Mouse (Mus musculus): ENCODE measurements at regions not wholly inside any gene's neighbourhood (a gene's known extent, or its start where the extent isn't known, plus 50 kb on each side); places are given as distances from the start of the nearest gene placed in this dataset.

GRCm38 (mm10) chrX:167088930-167089329 is 120.2 kb downstream of the Tmsb4x start:
- H3K4me2 ChIP-seq = no peak overlapping the region
- no peak overlapping the region for H3K9ac ChIP-seq
- H3K36me3 ChIP-seq (ENCODE audit: poor library complexity, severe bottlenecking) = no peaks in the 10 kb centered on the region
- H3K4me1 ChIP-seq = no peaks in the 10 kb centered on the region
- ATAC-seq = no peak
- no peaks in the 10 kb centered on the region for H3K9me3 ChIP-seq (replicated peaks)
- H3K27me3 ChIP-seq = peaks cover 8% of the 10 kb centered on the region; the same call in 1 of the 2 replicates
- WGBS = 71% methylated on average over 3 of the region's 3 CpGs
- H3K27ac ChIP-seq = no peak overlapping the region
- H3K4me3 ChIP-seq = no peak overlapping the region

- 59% methylated on average over 2 of the region's 2 CpGs for WGBS
- no peak overlapping the region for H3K4me2 ChIP-seq
- H3K4me3 ChIP-seq = no peak overlapping the region
- ATAC-seq = no peak
- no peaks in the 10 kb centered on the region for H3K9me3 ChIP-seq (replicated peaks)
- no peaks in the 10 kb centered on the region for H3K4me1 ChIP-seq
- no peaks in the 10 kb centered on the region for H3K36me3 ChIP-seq (ENCODE audit: poor library complexity, severe bottlenecking)
- no peak overlapping the region for H3K9ac ChIP-seq
- H3K27ac ChIP-seq = no peak overlapping the region
- H3K27me3 ChIP-seq = peaks cover 8% of the 10 kb centered on the region; the same call in 1 of the 2 replicates
Measured at GRCm38 (mm10) chrX:167088438-167088837, 120.7 kb downstream of the Tmsb4x start.

- ATAC-seq = no peak
- 61% methylated on average over 3 of the region's 3 CpGs for WGBS
- Histone ChIP-seq H3K4me2 (no peak overlapping the region), H3K27ac (no peak overlapping the region), H3K9me3 (replicated peaks) (no peaks in the 10 kb centered on the region), H3K36me3 (ENCODE audit: poor library complexity, severe bottlenecking) (no peaks in the 10 kb centered on the region), H3K9ac (no peak overlapping the region), H3K4me1 (no peaks in the 10 kb centered on the region), H3K27me3 (no peaks in the 10 kb centered on the region), H3K4me3 (no peak overlapping the region)
Measured at GRCm38 (mm10) chrX:167080821-167081220, 128.3 kb downstream of the Tmsb4x start.

DNA sequence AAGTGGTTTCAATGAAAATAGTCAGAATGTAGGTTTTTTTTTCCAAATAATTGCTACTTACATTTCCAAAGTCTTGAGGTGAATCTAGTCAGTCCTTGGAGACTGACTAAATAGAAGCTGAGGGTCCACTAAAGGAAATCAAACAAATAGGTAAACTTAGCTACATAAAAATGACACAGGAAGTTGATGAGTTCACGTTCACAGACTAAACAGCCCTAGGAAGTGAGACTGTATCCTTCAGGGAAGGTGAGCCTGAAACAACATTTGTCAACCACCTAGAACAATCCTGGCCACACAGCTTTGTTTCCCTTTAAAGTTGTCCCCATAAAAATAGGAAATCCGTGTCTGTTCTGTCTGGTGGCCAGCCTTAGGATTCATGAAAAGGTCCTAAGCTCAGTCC is 140.0 kb downstream of the Tmsb4x start:
- WGBS = 72% methylated on average over 2 of the region's 2 CpGs
- H3K27me3 ChIP-seq = peaks cover 11% of the 10 kb centered on the region; the same call in 1 of the 2 replicates
- no peak for ATAC-seq
- H3K4me3 ChIP-seq = no peak overlapping the region
- H3K27ac ChIP-seq = no peak overlapping the region
- H3K9ac ChIP-seq = no peak overlapping the region
- H3K9me3 ChIP-seq (replicated peaks) = no peaks in the 10 kb centered on the region
- no peak overlapping the region for H3K4me2 ChIP-seq
- no peaks in the 10 kb centered on the region for H3K36me3 ChIP-seq (ENCODE audit: poor library complexity, severe bottlenecking)
- H3K4me1 ChIP-seq = no peaks in the 10 kb centered on the region

GRCm38 (mm10) chrX:167067918-167068317 is 141.2 kb downstream of the Tmsb4x start:
- H3K27me3 ChIP-seq = peaks cover 11% of the 10 kb centered on the region; the same call in 1 of the 2 replicates
- no peaks in the 10 kb centered on the region for H3K36me3 ChIP-seq (ENCODE audit: poor library complexity, severe bottlenecking)
- H3K27ac ChIP-seq = no peak overlapping the region
- ATAC-seq = no peak
- H3K9ac ChIP-seq = no peak overlapping the region
- 87% methylated on average over 3 of the region's 3 CpGs for WGBS
- no peak overlapping the region for H3K4me2 ChIP-seq
- no peak overlapping the region for H3K4me3 ChIP-seq
- no peaks in the 10 kb centered on the region for H3K9me3 ChIP-seq (replicated peaks)
- no peaks in the 10 kb centered on the region for H3K4me1 ChIP-seq

GRCm38 (mm10) chrX:167063881-167064280 is 145.2 kb downstream of the Tmsb4x start:
- WGBS = 55% methylated on average over 4 of the region's 4 CpGs
- peaks cover 14% of the 10 kb centered on the region; the same call in 1 of the 2 replicates for H3K27me3 ChIP-seq
- no peak overlapping the region for H3K4me2 ChIP-seq
- no peaks in the 10 kb centered on the region for H3K9me3 ChIP-seq (replicated peaks)
- H3K4me1 ChIP-seq = no peaks in the 10 kb centered on the region
- no peak overlapping the region for H3K9ac ChIP-seq
- no peak overlapping the region for H3K4me3 ChIP-seq
- no peak overlapping the region for H3K27ac ChIP-seq
- no peaks in the 10 kb centered on the region for H3K36me3 ChIP-seq (ENCODE audit: poor library complexity, severe bottlenecking)
- no peak; the same call in 1 of the 2 replicates for ATAC-seq

DNA sequence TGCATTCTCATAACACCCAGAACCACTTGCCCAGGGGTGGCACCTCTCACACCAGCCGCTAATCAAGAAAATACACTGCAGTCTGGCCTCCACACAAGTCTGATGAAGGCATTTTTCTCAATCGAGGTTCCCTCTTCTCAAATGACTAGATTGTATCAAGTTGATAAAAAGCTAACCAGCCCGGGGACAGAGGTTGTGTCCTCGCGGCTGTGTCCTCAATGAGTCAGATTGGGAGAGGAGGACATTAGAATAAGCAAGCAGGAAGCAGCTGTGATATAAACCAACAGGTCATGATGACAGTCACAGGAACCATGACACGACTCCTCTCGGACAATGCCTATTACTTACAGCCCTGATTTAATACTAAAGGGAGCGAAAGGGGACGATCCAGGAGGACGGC is 156.7 kb downstream of the Tmsb4x start:
- WGBS = 89% methylated on average over 10 of the region's 10 CpGs
- peaks cover 4% of the 10 kb centered on the region; the same call in 1 of the 2 replicates for H3K27me3 ChIP-seq

GRCm38 (mm10) chrX:167050066-167050465 is 159.0 kb downstream of the Tmsb4x start:
- 75% methylated on average over 4 of the region's 4 CpGs for WGBS
- no peak for ATAC-seq
- H3K4me3 ChIP-seq = no peak overlapping the region
- 0 out of 2 replicates have a peak, but pooled peaks cover 5% of the 10 kb centered on the region for H3K4me1 ChIP-seq
- H3K27ac ChIP-seq = no peak overlapping the region
- no peak overlapping the region for H3K4me2 ChIP-seq
- H3K27me3 ChIP-seq = no peaks in the 10 kb centered on the region; the same call in 1 of the 2 replicates
- no peak overlapping the region for H3K9ac ChIP-seq
- H3K9me3 ChIP-seq (replicated peaks) = no peaks in the 10 kb centered on the region
- H3K36me3 ChIP-seq (ENCODE audit: poor library complexity, severe bottlenecking) = no peaks in the 10 kb centered on the region

More for the DNA sequence above, 156.7 kb downstream of the Tmsb4x start:
- Histone ChIP-seq H3K27ac (no peak overlapping the region), H3K4me3 (no peak overlapping the region), H3K4me1 (0 out of 2 replicates have a peak, but pooled peaks cover 5% of the 10 kb centered on the region), H3K36me3 (ENCODE audit: poor library complexity, severe bottlenecking) (no peaks in the 10 kb centered on the region), H3K9me3 (replicated peaks) (no peaks in the 10 kb centered on the region), H3K4me2 (no peak overlapping the region), H3K9ac (no peak overlapping the region)
- ATAC-seq = no peak

DNA sequence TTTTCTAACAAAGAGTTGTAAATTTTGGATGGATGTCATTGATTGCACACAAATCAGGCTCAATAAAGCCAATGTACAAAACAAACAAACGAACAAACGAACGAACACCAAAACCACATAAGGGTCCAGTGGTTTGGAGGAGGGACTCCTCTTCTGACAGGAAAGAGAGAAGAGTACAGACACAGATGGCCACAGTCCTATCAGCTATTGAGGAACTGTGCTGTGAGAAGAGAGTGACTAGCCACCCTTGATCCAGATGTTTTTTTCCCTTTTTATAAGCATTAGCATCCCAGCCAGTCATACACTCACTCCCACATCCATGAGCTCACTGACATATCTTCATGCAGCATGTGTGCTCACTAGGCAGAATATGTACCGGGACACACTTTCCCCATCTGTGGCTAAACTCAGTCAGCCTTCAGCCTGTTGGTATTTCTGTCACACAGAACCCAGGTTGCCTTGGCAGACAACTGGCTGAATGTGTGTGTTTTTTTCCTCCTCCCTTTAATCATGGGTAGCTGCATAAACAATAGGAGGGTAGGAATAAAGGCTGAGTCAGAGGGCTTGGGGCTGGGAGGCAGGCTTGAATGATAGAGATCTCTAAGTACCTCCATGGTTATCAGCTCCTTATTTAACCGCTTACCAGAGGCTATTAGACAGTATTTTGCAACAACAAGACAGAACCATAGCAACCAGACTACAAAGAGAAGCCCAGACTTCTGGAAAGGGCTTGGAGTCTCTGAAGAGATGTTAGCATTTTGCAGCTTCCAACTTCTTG is 159.7 kb downstream of the Tmsb4x start:
- no peaks in the 10 kb centered on the region for H3K9me3 ChIP-seq (replicated peaks)
- H3K4me1 ChIP-seq = 0 out of 2 replicates have a peak, but pooled peaks cover 5% of the 10 kb centered on the region
- H3K9ac ChIP-seq = no peak overlapping the region
- H3K36me3 ChIP-seq (ENCODE audit: poor library complexity, severe bottlenecking) = no peaks in the 10 kb centered on the region
- no peaks in the 10 kb centered on the region; the same call in 1 of the 2 replicates for H3K27me3 ChIP-seq
- 70% methylated on average over 5 of the region's 5 CpGs for WGBS
- no peak overlapping the region for H3K4me2 ChIP-seq
- ATAC-seq = no peak
- no peak overlapping the region for H3K27ac ChIP-seq
- no peak overlapping the region for H3K4me3 ChIP-seq

DNA sequence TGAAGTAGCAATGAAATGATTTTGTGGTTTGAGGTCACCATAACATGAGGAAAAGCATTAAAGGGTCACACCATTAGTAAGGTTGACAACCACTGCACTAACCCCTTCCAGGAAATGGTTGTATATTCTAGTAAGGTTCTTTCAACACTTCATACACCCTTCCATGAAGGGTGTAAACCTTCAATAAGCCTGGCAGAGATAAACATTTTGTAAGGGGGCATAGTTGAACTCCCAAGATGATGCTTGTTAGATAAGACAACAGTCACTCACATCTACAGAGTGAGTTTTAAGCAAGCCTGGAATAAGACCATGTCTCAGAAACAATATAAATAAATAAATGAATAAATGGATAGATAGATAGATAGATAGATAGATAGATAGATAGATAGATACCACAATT is 171.1 kb downstream of the Tmsb4x start:
- no peak overlapping the region for H3K9ac ChIP-seq
- H3K4me1 ChIP-seq = no peaks in the 10 kb centered on the region
- no peaks in the 10 kb centered on the region for H3K36me3 ChIP-seq (ENCODE audit: poor library complexity, severe bottlenecking)
- ATAC-seq = no peak
- H3K9me3 ChIP-seq (replicated peaks) = no peaks in the 10 kb centered on the region
- no peak overlapping the region for H3K4me3 ChIP-seq
- no peak overlapping the region for H3K4me2 ChIP-seq
- no peak overlapping the region for H3K27ac ChIP-seq
- peaks cover 9% of the 10 kb centered on the region; the same call in 1 of the 2 replicates for H3K27me3 ChIP-seq

DNA sequence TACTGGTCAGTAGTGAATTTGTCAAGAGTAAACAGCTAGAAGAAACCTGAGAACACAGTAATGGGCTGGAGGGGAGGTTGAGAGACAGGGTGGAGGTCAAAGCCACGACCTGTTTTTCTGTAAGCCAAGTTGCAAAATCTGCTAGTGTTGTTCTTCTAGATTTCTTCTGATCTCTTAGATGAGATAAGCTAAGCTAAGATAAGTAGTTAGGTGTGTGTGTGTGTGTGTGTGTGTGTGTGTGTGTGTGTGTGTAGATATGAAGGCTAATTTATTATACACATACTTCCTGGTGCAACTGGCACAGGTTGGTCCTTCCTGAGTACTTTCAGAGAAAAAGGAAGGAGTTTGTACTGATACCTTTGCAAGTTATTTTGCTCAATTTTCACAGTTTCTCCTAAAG is 172.8 kb downstream of the Tmsb4x start:
- Histone ChIP-seq H3K36me3 (ENCODE audit: poor library complexity, severe bottlenecking) (no peaks in the 10 kb centered on the region), H3K4me1 (no peaks in the 10 kb centered on the region), H3K9me3 (replicated peaks) (no peaks in the 10 kb centered on the region), H3K9ac (no peak overlapping the region), H3K27me3 (peaks cover 20% of the 10 kb centered on the region; the same call in 1 of the 2 replicates), H3K27ac (no peak overlapping the region), H3K4me2 (no peak overlapping the region), H3K4me3 (no peak overlapping the region)
- 50% methylated on average over 1 of the region's 1 CpGs for WGBS
- no peak for ATAC-seq

DNA sequence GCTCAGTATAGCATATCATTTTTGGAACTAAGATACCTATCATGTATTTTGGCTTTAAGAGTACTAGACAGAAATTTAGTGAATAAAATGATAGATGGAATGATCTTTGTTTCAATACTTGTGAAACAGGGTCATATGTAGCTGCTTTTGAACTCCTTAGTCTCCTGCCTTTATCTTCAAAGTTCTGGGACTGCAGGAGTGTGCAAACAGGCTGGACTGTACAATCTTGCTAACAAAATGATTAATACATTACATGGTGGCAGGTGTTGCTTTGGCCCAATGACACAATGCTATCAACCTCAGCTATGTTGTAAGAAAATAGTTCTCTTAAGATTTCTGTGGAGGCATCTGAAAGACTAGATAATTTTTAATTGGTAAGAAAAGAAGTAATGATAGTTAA is 173.5 kb downstream of the Tmsb4x start:
- no peak for ATAC-seq
- Histone ChIP-seq H3K4me2 (no peak overlapping the region), H3K9ac (no peak overlapping the region), H3K27me3 (peaks cover 20% of the 10 kb centered on the region; the same call in 1 of the 2 replicates), H3K4me1 (no peaks in the 10 kb centered on the region), H3K9me3 (replicated peaks) (no peaks in the 10 kb centered on the region), H3K27ac (no peak overlapping the region), H3K4me3 (no peak overlapping the region), H3K36me3 (ENCODE audit: poor library complexity, severe bottlenecking) (no peaks in the 10 kb centered on the region)

All from forebrain, embryonic 13.5 days (tissue).